Mouse (Mus musculus): ENCODE data around the gene Pcolce.

GRCm38 (mm10) chr5:137630602-137631001 is 17.0 kb upstream of the Pcolce start:
- TF ChIP-seq EP300 (IDR thresholded peaks at IDR 0.05) (0 out of 2 replicates have a peak, but pooled peaks have one; percentile 43), CTCF (IDR thresholded peaks at IDR 0.05) (no peak)

Measured in lung, postnatal 0 days (tissue).